Mouse (Mus musculus) adrenal gland, adult 2 months (tissue): ENCODE results near the gene Gm38392. TPM values are rescaled to one million over a fixed set of nuclear protein-coding genes. Genes with fewer than 3 reads are reported as not detected.

Source experiments
- DNase-seq: peaks from one replicate; pipeline ENCODE4 v3.0.0; 2021
- polyA plus RNA-seq: library from polyadenylated mRNA; depleted of rRNA; stranded (reverse); fragments of >200 nt; gene quantifications from 2 replicates; pipeline ENCODE4 v1.2.3, GENCODE M21; 2012
- total RNA-seq, 2 experiments: library from RNA; stranded (reverse); gene quantifications; 2 replicates each; pipeline ENCODE4 v1.2.3; 2021

Gm38392 gene
- total and polyA plus RNA-seq, 3 experiments, result 1.7 to 1.9 TPM; not detected in 1

DNA sequence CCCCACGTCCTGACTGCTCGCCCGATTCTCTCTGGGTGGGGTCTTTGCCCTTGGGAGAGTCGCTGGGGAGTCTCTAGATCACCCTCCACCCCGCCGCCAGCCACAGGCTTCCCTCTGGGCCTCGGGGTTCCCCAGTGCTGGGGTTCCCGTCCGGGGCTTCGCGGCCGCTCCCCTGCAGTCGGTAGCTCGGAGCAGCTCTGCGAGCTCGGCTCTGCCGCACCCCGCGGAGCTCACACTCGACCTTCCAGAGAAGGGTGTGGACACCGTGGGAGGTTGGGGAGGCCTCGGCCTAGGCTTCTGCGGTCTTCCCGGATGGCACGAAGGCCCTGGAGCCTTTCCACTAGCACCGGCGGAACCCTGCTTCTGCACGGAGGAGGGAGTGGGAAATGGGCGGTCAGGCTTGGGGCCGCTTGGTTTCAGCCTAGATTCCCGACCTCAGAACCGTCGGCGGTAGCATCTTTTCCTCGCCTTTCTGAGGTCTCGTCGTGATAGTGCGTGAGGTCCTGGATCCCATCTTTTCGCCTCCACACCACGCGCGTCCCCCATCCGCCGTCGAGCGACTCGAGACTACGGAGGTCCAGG is 71.9 kb downstream of the Gm38392 start:
- peak; percentile 19 for DNase-seq

DNA sequence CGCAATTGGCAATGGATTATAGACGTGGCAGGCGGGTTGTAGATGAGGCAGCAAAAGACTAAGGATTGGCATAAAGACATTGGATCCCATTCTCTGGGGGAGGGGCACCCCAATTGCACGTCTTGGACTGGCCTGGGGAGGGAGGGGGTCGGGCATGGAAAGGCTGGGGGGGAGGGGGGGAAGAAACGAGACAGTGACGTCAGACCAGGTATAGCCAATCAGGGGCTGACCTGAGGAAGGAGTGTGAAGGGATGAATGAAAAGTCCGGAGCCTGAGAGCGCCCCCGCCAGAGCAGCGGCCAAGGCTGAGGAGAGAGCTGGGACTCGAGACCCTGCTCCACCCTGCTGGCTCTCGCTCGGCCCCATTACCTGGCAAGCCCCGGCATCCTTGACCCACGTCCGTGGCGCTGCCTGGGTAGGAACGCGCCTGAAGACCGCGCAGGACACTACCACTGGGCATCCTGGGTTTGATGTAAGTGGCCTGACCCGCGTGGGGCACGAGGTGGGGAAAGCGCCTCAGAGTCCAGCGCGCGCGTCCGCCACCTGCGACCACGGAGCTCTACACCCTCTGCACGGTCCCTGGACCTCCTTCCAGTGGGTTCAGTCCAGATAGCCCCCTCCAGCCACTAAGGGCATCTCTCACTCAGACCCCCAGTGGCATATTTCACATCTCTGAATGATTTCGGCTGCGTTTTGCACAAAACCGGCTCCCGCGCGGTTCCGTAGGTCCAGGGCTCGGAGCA is 72.6 kb downstream of the Gm38392 start:
- no peak for DNase-seq

DNA sequence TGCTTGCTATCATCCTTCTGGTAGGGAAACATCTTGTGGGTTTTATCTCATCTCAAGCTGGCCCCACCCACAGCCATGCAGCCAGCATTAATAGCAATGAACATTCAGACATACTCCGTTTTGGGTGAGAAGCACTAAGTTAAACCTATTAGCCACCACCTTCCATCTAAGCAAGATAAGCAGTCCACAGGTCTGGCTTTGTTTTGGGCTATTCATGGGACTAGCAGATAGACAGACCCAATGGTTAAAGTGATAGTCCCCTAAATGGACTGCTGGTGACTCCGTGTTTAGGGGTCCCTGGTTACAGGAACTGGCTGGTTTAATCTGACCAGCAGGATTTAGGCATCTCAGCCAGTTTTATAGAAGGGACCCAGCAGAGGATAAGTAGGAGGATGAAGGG is 74.0 kb downstream of the Gm38392 start:
- no peak for DNase-seq

DNA sequence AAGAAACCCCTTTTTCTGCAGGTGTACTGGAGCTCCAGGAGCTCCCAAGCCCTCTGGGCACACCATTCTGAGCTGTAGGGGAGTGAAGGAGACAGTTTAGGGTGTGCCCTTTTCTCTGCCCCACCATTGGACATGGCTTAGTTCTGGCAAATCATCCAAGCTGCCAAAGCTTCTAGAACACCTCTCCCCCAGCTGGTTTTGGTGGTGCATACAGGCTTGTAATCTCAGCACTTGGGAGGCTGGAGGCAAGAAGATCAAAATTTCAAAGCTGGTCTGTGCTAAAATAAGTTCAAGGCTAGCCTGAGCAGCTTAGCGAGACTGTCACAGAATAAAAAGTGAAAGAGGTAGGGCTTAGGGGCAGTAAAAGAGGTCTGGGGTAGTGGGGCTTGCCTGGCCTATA is 74.7 kb downstream of the Gm38392 start:
- DNase-seq, result no peak

DNA sequence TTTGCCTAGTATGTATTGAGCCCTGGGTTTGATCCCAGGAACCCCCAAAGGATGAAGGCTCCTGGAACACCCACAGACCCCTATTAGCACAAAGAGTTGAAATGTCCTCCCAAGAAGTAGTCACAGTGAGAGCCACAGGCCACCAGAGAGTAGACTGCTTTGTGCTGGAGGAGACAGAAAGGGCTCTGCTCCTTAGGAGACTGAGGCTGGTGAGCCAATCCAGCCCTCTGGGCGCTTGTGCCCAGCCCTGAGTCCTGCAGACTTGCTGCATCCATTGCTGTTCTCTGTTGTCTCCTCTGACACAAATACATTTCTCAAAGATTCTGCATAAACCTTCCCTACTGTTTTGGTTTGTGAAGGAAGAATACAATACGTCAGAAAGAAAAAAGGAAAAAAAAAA is 76.1 kb downstream of the Gm38392 start:
- DNase-seq, result no peak

DNA sequence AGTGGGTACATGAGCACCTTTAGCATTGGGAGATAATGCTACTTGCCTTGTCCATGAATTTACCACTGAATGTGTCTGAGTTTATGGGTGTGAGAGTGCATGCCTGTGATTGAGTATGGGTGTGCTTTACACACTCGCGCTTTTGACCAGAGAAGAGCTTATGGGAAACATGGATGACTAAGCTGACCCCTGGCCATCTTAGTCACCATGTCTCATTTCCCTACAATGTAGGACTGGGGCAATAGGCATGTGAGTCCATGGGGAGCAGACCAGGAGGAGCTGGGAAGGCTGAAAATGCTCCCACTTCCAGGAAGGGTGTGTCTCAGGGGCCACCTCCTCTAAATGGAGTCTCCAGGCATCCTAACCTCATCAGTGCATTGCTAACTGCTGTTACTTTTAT is 76.9 kb downstream of the Gm38392 start:
- DNase-seq, result no peak

DNA sequence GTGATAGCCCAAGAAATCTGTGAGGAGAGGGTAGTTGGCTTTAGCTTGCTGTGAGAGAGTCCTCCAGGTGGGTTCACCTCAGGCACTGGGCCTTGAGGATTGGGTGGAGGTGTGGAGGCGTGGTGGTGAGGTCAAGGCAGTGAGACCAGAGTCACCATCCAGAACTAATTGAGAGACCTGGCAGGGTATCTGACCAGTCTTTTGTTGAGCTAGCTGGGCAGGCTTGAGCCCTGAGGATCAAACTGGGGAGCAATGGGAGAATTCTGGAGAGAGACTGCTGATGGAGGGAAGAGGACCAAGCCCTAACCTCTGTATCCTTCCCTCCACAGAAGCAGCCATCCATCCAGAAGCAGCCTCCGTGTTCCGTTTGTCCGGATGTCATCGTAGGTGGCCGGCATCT is 77.7 kb downstream of the Gm38392 start:
- DNase-seq, result no peak

DNA sequence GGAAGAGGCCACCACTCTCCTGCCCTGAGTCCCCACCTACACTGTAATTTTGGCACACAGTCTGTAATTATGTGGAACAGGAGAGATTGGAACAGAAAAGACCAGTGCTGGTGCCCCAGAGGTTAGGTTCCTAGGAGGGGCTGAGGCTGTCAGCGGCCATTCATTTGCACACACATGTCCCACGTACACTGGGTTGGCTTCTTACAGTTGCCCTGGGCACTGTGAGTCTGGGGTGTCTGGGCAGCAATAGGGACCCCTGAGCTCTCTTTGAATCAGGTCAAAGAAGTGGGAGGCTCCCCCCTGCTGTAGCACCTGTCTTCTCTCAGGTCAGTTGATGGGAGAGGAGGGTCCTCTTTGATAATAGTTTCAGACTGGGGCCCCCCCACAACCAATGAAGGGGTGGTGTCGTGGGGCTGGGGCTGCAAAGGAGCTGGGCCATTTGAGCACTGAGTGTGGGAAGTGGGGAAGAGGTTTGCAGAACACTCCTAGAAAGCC is 78.7 kb downstream of the Gm38392 start:
- no peak for DNase-seq

DNA sequence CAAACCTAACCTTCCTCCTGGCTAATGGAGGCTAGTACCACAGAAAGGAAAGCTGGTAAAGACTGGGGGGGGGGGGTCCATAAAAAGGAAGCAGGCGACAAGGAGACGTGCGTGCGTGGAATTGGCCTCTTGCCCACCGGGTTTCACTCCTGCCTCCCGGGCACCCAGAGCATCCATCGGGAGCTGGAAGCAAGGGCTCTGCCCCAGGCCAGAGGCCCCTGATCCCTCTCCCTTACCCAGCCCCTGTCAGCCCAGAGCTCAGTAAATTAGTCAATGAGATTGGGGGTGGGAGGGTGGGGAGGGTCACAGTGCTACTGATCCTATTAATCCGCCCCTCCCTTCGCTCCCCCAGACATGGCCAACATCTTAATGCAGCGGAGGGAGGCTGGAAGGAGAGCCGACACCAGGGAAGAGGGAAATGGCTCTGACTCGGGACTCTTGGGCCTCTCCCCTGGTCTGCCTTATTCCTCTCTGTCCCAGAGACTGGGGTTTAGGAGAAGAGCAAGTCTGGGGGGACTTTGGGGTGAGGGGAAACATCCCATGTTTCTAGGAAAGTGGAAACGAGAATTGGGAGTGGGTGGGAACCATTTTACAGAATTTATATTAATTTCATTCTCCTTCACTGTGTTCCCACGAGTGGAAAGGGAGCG is 79.4 kb downstream of the Gm38392 start:
- DNase-seq, result no peak

DNA sequence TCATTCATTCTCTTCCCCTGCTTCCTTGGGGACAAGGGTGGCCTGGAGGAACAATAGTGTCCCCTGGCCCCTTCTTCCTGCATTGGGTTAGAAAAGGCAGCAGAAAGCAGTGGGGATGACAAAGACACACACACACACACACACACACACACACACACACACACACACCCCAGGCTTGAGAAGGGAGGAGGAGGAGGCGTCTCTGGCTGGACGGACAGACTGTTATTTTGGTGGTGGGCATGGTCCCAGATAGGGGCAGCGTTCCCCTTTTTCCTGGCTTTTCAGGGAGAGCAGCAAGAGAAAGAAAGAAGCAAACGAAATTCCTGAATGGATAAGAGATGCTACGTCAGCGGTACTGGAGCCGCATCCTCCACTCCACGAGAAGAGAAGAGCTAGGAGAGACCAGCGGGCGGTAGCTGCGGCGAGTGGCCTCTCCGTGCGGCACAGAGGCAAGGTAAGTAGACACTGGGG is 80.1 kb downstream of the Gm38392 start:
- no peak for DNase-seq

DNA sequence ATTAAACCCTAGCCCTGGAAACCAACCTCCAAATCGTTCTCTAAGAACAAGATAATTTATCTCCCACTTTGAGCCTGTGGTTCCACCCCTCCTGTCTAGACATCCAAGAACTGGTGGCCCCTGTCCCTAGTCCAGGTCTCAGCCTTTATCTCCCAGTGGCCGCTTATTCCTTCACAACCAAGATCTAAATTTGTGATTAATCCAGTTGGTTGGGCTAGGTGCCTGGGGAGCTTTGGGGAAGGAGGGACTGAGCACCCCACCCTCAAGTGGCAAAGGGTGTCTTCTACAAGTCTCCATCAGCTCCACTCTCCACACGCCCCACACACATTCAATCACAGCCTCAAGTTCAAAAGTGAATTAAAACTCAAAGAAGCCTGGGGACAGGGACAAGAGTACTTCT is 80.5 kb downstream of the Gm38392 start:
- no peak for DNase-seq

DNA sequence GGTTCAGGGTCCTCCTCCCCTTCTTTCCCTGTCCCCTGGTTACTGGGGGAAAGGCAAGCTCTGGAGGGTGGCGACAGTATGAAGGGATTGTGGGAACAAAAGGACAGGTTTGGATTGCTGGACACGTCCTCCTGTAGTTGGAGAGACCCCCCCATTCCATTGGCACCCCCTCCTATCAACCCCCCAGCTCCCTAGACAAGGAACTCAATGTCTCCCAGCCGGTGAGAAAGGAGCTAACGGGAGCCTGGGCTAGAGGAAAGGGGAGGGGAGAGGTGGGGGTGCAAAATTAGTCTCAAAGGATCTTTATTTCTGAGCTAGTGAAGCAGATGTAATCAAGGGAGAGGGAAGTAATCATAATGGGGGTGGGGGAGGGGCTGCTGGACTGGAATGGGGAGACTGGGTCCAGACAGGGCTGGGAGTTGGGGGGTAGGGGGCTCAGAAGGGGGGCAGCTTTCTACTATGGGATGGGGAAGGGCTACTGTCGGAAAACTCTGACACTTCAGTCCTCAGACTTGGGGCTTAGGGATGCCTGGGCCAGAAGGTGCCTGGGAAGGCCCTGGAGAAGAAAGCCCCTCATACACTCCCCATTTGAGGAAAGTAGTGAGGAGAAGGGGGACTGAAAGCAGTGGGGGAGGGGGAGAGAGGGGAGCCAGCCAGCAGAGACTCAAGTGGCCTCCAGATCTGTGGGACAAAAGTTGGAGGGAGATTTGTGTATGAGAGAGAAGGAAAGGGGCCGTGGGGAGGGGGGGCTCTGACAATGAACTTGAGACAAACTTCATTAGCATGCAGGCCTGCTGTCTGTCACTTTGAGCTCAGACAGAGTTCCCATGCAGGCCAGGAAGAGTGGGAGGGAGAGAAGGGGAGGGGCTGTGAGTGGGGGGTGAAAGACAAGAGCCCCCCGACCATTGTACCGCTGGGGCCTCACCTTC is 81.2 kb downstream of the Gm38392 start:
- no peak for DNase-seq

DNA sequence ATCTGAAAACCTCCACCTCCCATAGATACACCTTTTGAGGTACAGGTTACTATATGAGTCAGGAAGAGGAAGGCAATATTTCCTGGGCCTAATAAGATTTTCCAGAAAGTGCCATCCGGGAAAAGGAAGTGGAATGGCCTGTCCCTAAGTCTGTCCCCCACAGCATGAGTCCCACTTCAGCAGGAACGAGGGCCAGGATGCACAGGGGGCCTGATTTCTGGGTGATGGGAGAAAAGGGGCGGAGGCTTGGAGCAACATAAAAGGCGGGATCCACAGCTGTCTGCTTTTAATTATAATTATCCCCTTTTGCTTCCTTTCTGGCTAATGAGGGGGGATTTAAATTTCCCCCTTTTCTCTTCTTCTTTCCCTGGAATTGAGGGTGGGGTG is 81.8 kb downstream of the Gm38392 start:
- DNase-seq, result no peak

DNA sequence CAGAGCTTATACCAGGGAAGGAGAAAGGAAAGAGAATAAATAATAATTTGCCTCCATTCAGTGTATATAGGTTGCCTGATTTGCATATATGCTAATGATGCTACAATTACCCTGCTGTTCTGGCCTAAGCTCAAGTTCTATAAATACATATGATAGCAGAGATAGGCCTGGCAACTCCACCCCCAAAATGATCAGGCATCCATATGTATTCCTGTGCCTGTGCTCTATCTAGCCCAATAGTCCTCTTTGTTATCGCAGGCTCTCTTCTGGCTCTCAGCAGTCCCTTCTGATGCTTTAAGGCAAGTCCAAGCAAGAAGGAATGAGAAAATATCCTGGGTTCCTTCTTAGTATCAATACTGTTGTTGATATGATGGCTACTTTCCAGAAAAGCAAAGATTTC is 82.3 kb downstream of the Gm38392 start:
- DNase-seq, result no peak

DNA sequence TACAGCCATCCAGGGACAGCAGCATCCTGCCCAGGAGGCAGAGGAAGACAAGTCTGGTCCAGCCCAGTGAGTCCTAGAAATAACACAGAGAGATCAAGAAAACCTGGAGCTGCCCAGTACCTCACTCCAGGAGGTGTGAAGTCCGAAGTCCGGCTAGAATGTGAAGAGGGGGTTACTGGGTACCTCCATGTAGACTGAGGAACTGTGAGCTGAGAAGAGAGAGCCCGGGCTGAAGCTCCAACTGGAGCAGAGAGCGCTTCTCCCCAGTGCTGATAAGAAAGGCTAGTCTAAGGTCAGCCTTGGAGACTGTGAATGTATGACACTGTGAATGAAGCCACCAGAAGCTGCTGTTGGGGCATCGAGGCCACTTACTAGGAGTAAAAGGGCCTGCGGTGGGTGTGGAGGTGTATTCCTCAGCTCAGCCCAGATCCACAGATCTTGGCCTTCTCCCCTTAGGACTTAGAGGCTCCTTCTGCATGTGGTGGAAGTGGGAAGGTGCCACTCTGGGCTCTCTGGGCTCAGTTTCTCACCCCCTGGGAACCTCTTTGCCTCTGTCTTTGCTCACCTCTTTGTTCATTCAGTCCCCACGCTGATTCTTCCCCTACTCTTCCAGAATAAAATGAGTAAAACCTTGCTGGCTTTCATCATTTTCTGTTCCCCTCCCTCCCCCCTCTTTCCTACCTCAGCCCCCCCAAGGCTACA is 82.9 kb downstream of the Gm38392 start:
- DNase-seq, result no peak

DNA sequence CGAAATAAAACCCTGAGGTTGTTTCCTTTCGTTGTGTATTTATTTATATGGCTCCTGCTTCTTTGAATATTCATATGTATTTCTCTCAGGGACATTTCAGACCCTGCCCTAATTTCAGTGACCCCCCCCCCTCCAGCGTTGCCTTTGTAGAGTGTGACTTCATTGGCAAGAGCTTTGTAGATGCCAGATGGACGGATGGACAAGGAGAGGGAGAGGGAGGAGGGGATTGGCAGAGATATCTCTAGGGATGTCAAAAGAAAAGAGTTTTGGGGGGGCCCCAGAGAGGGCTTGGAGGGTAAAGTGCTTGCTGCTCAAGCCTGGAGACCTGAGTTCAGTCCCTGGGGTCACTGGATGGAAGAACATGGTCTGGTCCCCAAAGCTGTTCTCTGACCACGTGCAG is 83.6 kb downstream of the Gm38392 start:
- DNase-seq, result no peak

DNA sequence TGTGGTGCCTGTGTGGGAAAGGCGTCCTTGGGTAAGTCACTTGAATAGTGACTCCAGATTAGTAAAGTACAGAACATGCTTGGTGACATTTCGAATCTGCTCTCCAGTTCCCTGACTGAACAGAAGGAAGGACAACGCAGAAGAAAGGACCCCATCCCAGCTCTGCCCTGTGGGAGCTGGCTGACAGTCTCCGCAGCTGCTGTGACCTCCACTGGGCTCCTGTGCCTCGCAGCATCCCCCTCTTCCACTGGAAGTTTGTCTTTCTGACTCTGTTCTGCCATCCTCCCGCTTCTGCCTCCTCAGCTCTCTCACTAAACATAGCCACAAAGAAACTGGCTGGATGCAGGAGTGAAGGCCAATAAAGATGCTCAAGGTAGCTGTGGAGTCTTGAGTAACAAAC is 84.0 kb downstream of the Gm38392 start:
- DNase-seq, result no peak

DNA sequence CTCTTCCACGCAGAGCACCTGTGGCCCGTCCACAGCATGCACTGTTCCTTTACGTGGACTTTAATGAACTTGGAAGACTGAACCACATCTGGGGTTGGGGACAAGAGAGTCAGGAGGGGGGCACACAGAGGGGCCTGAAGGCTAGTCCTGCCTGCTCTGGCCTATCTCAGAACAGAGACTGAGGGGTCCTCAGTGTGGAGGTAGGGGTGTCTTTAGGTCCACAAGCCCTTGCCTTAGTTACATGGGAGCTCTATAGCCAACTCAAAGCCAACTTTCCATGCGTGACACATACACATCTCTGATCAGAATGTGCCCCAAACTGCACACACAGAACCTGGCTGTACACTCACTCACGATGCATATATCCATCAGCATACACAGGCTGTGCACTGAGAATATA is 85.4 kb downstream of the Gm38392 start:
- no peak for DNase-seq

DNA sequence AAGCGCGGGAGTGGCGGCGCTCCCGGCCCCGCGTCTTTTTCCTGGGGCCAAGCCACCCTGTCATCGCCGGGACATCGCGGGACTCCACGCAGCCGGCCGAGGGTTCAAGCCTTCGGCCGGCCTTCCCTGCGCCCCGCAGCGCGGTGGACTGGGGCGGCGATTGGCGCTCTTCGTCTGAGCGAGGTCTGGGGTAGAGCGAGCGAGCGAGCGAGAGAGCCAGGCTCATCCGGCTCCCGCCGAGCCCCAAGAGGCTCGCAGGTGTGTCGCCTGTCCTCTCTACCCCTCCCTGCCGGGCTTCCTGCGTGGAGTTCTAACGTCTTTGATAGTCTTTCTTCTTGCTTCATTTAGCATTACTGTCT is 86.1 kb downstream of the Gm38392 start:
- no peak for DNase-seq

DNA sequence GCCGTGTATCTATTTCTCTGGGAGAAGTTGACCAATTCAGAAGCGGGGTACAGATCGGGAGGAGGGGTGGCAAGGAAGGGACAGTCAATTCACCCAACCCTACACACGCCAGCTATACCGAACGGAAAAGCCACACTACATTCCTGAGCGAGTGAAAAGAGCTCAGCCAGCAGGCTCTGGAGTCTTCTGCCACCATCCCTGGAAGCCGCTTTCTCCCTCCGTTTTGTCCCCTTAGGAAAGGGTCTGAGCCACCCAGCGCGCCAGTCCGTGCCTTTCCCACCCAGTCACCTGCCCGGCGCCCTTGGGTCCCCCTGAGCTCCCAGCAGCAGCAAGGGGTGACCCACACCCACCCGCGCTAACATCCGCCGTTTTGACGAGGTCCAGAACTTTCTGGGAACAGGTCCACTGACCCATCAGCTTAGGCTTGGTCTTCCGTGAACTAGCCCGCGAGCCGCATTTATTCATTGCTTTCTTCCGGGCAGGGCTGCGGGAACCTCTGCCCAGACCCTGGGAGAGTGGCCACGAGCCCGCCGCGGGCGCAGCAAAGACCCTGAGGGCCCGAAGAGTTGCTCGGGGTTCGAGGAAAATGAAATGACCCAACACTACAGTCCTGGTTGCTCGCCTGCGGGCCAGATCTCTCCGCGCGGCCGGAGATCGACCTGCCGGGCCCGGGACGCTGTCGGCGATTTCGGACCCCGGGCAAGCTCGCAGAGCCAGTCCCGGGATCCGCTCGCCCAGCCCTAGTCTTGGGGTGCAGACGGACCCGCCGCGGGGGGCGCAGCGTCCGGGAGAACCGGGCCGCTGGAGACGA is 86.6 kb downstream of the Gm38392 start:
- peak; percentile 17 for DNase-seq
